Mouse (Mus musculus): ENCODE data around the gene Tppp3. TPM values are rescaled to one million over a fixed set of nuclear protein-coding genes. Genes with fewer than 3 reads are reported as not detected.
A peak's percentile ranks its signal among the peaks of the same experiment; 100 is the strongest.

The Tppp3 gene
- polyA plus RNA-seq, 1 experiment from 2014 or later: 35.7 TPM

GRCm38 (mm10) chr8:105506977-105507376 lies 35.7 kb upstream of the Tppp3 start:
- Histone ChIP-seq H3K36me3 (replicated peaks) (no peaks in the 10 kb centered on the region), H3K9me3 (no peaks in the 10 kb centered on the region), H3K27ac (replicated peaks) (peak overlapping the region; percentile 44; the same call in 1 of the 2 replicates), H3K27me3 (replicated peaks; ENCODE audit: low read depth, poor library complexity, severe bottlenecking) (no peaks in the 10 kb centered on the region), H3K4me1 (peaks cover 30% of the 10 kb centered on the region), H3K4me3 (no peak overlapping the region)
- DNase-seq (ENCODE audit: low spot score): no peak
- 77% methylated on average over 6 of the region's 6 CpGs for WGBS

- no peaks in the 10 kb centered on the region for H3K27me3 ChIP-seq (replicated peaks; ENCODE audit: low read depth, poor library complexity, severe bottlenecking)
- no peak overlapping the region for H3K27ac ChIP-seq (replicated peaks)
- H3K4me1 ChIP-seq: peaks cover 20% of the 10 kb centered on the region
- no peaks in the 10 kb centered on the region for H3K36me3 ChIP-seq (replicated peaks)
- 85% methylated on average over 3 of the region's 3 CpGs for WGBS
- no peak overlapping the region for H3K4me3 ChIP-seq
- no peaks in the 10 kb centered on the region for H3K9me3 ChIP-seq
- DNase-seq (ENCODE audit: low spot score): no peak
Observed at GRCm38 (mm10) chr8:105504617-105505016, 33.3 kb upstream of the Tppp3 start.

GRCm38 (mm10) chr8:105499787-105500186 lies 28.5 kb upstream of the Tppp3 start:
- H3K4me3 ChIP-seq: no peak overlapping the region
- no peak for DNase-seq (ENCODE audit: low spot score)
- WGBS: 71% methylated on average over 12 of the region's 12 CpGs
- no peak overlapping the region for H3K27ac ChIP-seq (replicated peaks)
- H3K4me1 ChIP-seq: peaks cover 26% of the 10 kb centered on the region
- peaks cover 8% of the 10 kb centered on the region; the same call in 1 of the 2 replicates for H3K27me3 ChIP-seq (replicated peaks; ENCODE audit: low read depth, poor library complexity, severe bottlenecking)
- H3K36me3 ChIP-seq (replicated peaks): no peaks in the 10 kb centered on the region
- H3K9me3 ChIP-seq: no peaks in the 10 kb centered on the region

- under 1% methylated on average over 68 of the region's 68 CpGs for WGBS
- peak; percentile 94 for DNase-seq (ENCODE audit: low spot score)
- Histone ChIP-seq H3K4me1 (peaks cover 41% of the 10 kb centered on the region), H3K36me3 (replicated peaks) (no peaks in the 10 kb centered on the region), H3K4me3 (peak within 1 kb of the TSS; percentile 79), H3K9me3 (no peaks in the 10 kb centered on the region), H3K27me3 (replicated peaks; ENCODE audit: low read depth, poor library complexity, severe bottlenecking) (peaks cover 8% of the 10 kb centered on the region; the same call in 1 of the 2 replicates), H3K27ac (replicated peaks) (peak within 1 kb of the TSS; percentile 90)
Observed at GRCm38 (mm10) chr8:105496439-105497180, 25.3 kb upstream of the Tppp3 start, which contains the start of gene Zdhhc1. Zdhhc1 (minus strand) TSS chr8:105496902.

GRCm38 (mm10) chr8:105495350-105496302 lies 24.3 kb upstream of the Tppp3 start:
- Histone ChIP-seq H3K27me3 (replicated peaks; ENCODE audit: low read depth, poor library complexity, severe bottlenecking) (peaks cover 8% of the 10 kb centered on the region; the same call in 1 of the 2 replicates), H3K9me3 (no peaks in the 10 kb centered on the region), H3K4me1 (peaks cover 41% of the 10 kb centered on the region), H3K27ac (replicated peaks) (peak overlapping the region; percentile 90; the same call in 1 of the 2 replicates), H3K36me3 (replicated peaks) (no peaks in the 10 kb centered on the region), H3K4me3 (peak overlapping the region; percentile 79)
- 49% methylated on average over 17 of the region's 17 CpGs for WGBS
- DNase-seq (ENCODE audit: low spot score): no peak

GRCm38 (mm10) chr8:105494566-105494965 lies 23.2 kb upstream of the Tppp3 start:
- 83% methylated on average over 3 of the region's 3 CpGs for WGBS
- Histone ChIP-seq H3K4me3 (no peak overlapping the region), H3K4me1 (peaks cover 41% of the 10 kb centered on the region), H3K27ac (replicated peaks) (no peak overlapping the region), H3K36me3 (replicated peaks) (no peaks in the 10 kb centered on the region), H3K9me3 (no peaks in the 10 kb centered on the region), H3K27me3 (replicated peaks; ENCODE audit: low read depth, poor library complexity, severe bottlenecking) (peaks cover 8% of the 10 kb centered on the region; the same call in 1 of the 2 replicates)
- no peak for DNase-seq (ENCODE audit: low spot score)

- Histone ChIP-seq H3K36me3 (replicated peaks) (no peaks in the 10 kb centered on the region), H3K4me1 (peaks cover 41% of the 10 kb centered on the region), H3K27ac (replicated peaks) (no peak overlapping the region), H3K4me3 (no peak overlapping the region), H3K27me3 (replicated peaks; ENCODE audit: low read depth, poor library complexity, severe bottlenecking) (peaks cover 8% of the 10 kb centered on the region; the same call in 1 of the 2 replicates), H3K9me3 (no peaks in the 10 kb centered on the region)
- WGBS: 17% methylated on average over 3 of the region's 3 CpGs
- no peak for DNase-seq (ENCODE audit: low spot score)
Observed at GRCm38 (mm10) chr8:105493495-105493894, 22.2 kb upstream of the Tppp3 start.

GRCm38 (mm10) chr8:105489281-105489680 lies 18.0 kb upstream of the Tppp3 start:
- 48% methylated on average over 1 of the region's 1 CpGs for WGBS
- no peak overlapping the region for H3K4me3 ChIP-seq
- no peaks in the 10 kb centered on the region for H3K27me3 ChIP-seq (replicated peaks; ENCODE audit: low read depth, poor library complexity, severe bottlenecking)
- DNase-seq (ENCODE audit: low spot score): no peak
- no peaks in the 10 kb centered on the region for H3K36me3 ChIP-seq (replicated peaks)
- H3K9me3 ChIP-seq: no peaks in the 10 kb centered on the region
- H3K4me1 ChIP-seq: peaks cover 21% of the 10 kb centered on the region
- no peak overlapping the region for H3K27ac ChIP-seq (replicated peaks)

GRCm38 (mm10) chr8:105488082-105488481 lies 16.8 kb upstream of the Tppp3 start:
- WGBS: 67% methylated on average over 3 of the region's 3 CpGs
- Histone ChIP-seq H3K36me3 (replicated peaks) (no peaks in the 10 kb centered on the region), H3K27me3 (replicated peaks; ENCODE audit: low read depth, poor library complexity, severe bottlenecking) (no peaks in the 10 kb centered on the region), H3K4me1 (peaks cover 26% of the 10 kb centered on the region), H3K4me3 (no peak overlapping the region), H3K27ac (replicated peaks) (no peak overlapping the region), H3K9me3 (no peaks in the 10 kb centered on the region)
- DNase-seq (ENCODE audit: low spot score): no peak

- H3K27ac ChIP-seq (replicated peaks): peak overlapping the region; percentile 71
Observed at GRCm38 (mm10) chr8:105484392-105484791, 13.1 kb upstream of the Tppp3 start.

GRCm38 (mm10) chr8:105484030-105484368 lies 12.7 kb upstream of the Tppp3 start:
- H3K9me3 ChIP-seq: no peaks in the 10 kb centered on the region
- peaks cover 5% of the 10 kb centered on the region for H3K36me3 ChIP-seq (replicated peaks)
- 29% methylated on average over 3 of the region's 3 CpGs for WGBS
- H3K27ac ChIP-seq (replicated peaks): peak overlapping the region; percentile 71
- DNase-seq (ENCODE audit: low spot score): peak; percentile 44
- peaks cover 39% of the 10 kb centered on the region for H3K4me1 ChIP-seq
- no peak overlapping the region for H3K4me3 ChIP-seq
- no peaks in the 10 kb centered on the region for H3K27me3 ChIP-seq (replicated peaks; ENCODE audit: low read depth, poor library complexity, severe bottlenecking)

More at GRCm38 (mm10) chr8:105484392-105484791, 13.1 kb upstream of the Tppp3 start:
- H3K27me3 ChIP-seq (replicated peaks; ENCODE audit: low read depth, poor library complexity, severe bottlenecking): no peaks in the 10 kb centered on the region
- peak; percentile 86 for DNase-seq (ENCODE audit: low spot score)
- H3K4me1 ChIP-seq: peaks cover 39% of the 10 kb centered on the region
- no peak overlapping the region for H3K4me3 ChIP-seq
- no peaks in the 10 kb centered on the region for H3K9me3 ChIP-seq
- peaks cover 5% of the 10 kb centered on the region for H3K36me3 ChIP-seq (replicated peaks)
- 23% methylated on average over 2 of the region's 2 CpGs for WGBS

GRCm38 (mm10) chr8:105483212-105484029 lies 12.1 kb upstream of the Tppp3 start:
- no peak overlapping the region for H3K4me3 ChIP-seq
- WGBS: 32% methylated on average over 14 of the region's 14 CpGs
- no peaks in the 10 kb centered on the region for H3K27me3 ChIP-seq (replicated peaks; ENCODE audit: low read depth, poor library complexity, severe bottlenecking)
- peaks cover 5% of the 10 kb centered on the region for H3K36me3 ChIP-seq (replicated peaks)
- DNase-seq (ENCODE audit: low spot score): peak; percentile 78
- peaks cover 39% of the 10 kb centered on the region for H3K4me1 ChIP-seq
- H3K9me3 ChIP-seq: no peaks in the 10 kb centered on the region
- H3K27ac ChIP-seq (replicated peaks): peak overlapping the region; percentile 71
